Mouse (Mus musculus) frontal cortex, postnatal 25 days (tissue): ENCODE results near the gene Cfap300.

Source experiments
- DNase-seq, 2 experiments: peaks; one replicate each; pipeline ENCODE4 v3.0.0; 2022; ENCODE audit warnings: low spot score in 2 of 2

The Cfap300 gene

GRCm38 (mm10) chr9:7983665-7984064 lies 59.0 kb downstream of the Cfap300 start:
- DNase-seq: no peak

DNA sequence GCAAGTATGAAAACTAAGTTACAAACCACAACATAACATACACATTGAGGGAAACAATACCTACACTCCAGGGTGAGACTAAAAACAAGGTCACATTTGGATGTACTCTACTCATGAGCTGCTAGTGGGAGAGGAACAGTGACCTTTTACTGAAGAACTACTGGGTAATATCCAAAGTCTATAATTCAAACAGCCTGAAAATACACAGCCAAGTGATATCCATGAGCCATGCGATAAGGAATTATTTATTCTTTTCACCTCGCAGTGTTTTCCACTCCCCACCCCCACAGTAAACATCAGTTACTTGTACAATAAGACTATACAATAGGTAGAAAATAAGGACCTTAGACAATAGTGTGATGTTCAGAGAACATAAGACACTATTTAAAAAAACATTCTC lies 62.5 kb downstream of the Cfap300 start:
- no peak for DNase-seq

- no peak for DNase-seq
Observed at GRCm38 (mm10) chr9:7979153-7979916, 63.3 kb downstream of the Cfap300 start.

GRCm38 (mm10) chr9:7978502-7978901 lies 64.1 kb downstream of the Cfap300 start:
- no peak for DNase-seq

DNA sequence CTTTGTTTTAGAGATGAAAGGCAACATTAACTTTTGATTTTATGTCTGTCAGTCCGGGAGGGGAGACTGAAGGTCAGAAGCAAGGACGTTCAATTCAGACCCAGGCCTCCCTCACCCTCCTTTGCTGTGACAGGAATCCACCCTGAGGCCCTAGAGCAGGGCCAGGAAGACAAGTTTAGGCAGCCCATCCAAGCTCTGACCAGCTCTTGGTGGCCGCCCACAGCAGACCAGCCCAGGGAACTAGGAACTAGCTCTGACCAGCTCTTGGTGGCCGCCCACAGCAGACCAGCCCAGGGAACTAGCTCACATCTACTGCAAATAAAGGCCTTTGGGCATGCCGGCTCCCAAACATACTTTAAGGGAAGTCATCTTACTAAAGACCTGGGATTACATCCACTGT lies 65.0 kb downstream of the Cfap300 start:
- no peak for DNase-seq

- no peak for DNase-seq
Observed at GRCm38 (mm10) chr9:7971993-7972392, 70.6 kb downstream of the Cfap300 start.
